Mouse (Mus musculus): Measurements from ENCODE around the gene Aqp8.

Aqp8 gene

GRCm38 (mm10) chr7:123462070-123462501 is at the start of gene Aqp8:
TSS of gene Aqp8 (plus strand) at chr7:123462291.
- peak in 1 of 2 experiments; percentile 10 for DNase-seq

GRCm38 (mm10) chr7:123416803-123417202 is 45.3 kb upstream of the Aqp8 start:
- DNase-seq = no peak

GRCm38 (mm10) chr7:123417661-123418060 is 44.4 kb upstream of the Aqp8 start:
- no peak for DNase-seq

- no peak for DNase-seq
Observed at GRCm38 (mm10) chr7:123419984-123420383, 42.1 kb upstream of the Aqp8 start.

- DNase-seq = no peak
Observed at GRCm38 (mm10) chr7:123421958-123422357, 40.1 kb upstream of the Aqp8 start.

GRCm38 (mm10) chr7:123424281-123424680 is 37.8 kb upstream of the Aqp8 start:
- no peak for DNase-seq

GRCm38 (mm10) chr7:123425134-123425757 is 36.8 kb upstream of the Aqp8 start:
- no peak for DNase-seq

- DNase-seq = peak in 1 of 2 experiments; percentile 6
Observed at GRCm38 (mm10) chr7:123429624-123430410, 32.3 kb upstream of the Aqp8 start.

- DNase-seq = no peak
Observed at GRCm38 (mm10) chr7:123430411-123430705, 31.7 kb upstream of the Aqp8 start.

GRCm38 (mm10) chr7:123431206-123431605 is 30.9 kb upstream of the Aqp8 start:
- DNase-seq = no peak

GRCm38 (mm10) chr7:123442079-123442478 is 20.0 kb upstream of the Aqp8 start:
- DNase-seq = no peak

- no peak for DNase-seq
Observed at GRCm38 (mm10) chr7:123448794-123449193, 13.3 kb upstream of the Aqp8 start.

GRCm38 (mm10) chr7:123449676-123450075 is 12.4 kb upstream of the Aqp8 start:
- no peak for DNase-seq

- no peak for DNase-seq
Observed at GRCm38 (mm10) chr7:123450515-123450914, 11.6 kb upstream of the Aqp8 start.

- no peak for DNase-seq
Observed at GRCm38 (mm10) chr7:123452551-123452950, 9.5 kb upstream of the Aqp8 start.

- DNase-seq = no peak
Observed at GRCm38 (mm10) chr7:123453066-123453465, 9.0 kb upstream of the Aqp8 start.

- DNase-seq = no peak
Observed at GRCm38 (mm10) chr7:123455088-123455487, 7.0 kb upstream of the Aqp8 start.

GRCm38 (mm10) chr7:123458309-123458708 is 3.8 kb upstream of the Aqp8 start:
- no peak for DNase-seq

- no peak for DNase-seq
Observed at GRCm38 (mm10) chr7:123459247-123459646, 2.8 kb upstream of the Aqp8 start.

- DNase-seq = no peak
Observed at GRCm38 (mm10) chr7:123461316-123461715, 775 bp upstream of the Aqp8 start.

GRCm38 (mm10) chr7:123463569-123463968 is 1.5 kb downstream of the Aqp8 start:
- DNase-seq = no peak

GRCm38 (mm10) chr7:123465692-123466387 is 3.7 kb downstream of the Aqp8 start:
- DNase-seq = peak; percentile 15 to 63

- DNase-seq = no peak
Observed at GRCm38 (mm10) chr7:123467961-123468360, 5.9 kb downstream of the Aqp8 start.

- no peak for DNase-seq
Observed at GRCm38 (mm10) chr7:123487703-123488102, 25.6 kb downstream of the Aqp8 start.
